Mouse (Mus musculus): ENCODE results near the gene Acbd4. TPM values are rescaled to one million over a fixed set of nuclear protein-coding genes. Genes with fewer than 3 reads are reported as not detected.

The Acbd4 gene
- 10 to 100 TPM; 41.4 to 49.3 TPM for polyA plus RNA-seq (2017; shearing (Covaris generic))

GRCm38 (mm10) chr11:103101481-103101865 is at the start of gene Acbd4, which contains the start of gene Plcd3:
Gene Acbd4 (plus strand): TSS chr11:103101682.
Gene Plcd3 (minus strand): TSS chr11:103101658.

GRCm38 (mm10) chr11:103116008-103116818 is 14.7 kb downstream of the Acbd4 start, which contains the start of gene Hexim1:
Gene Hexim1 (plus strand): TSS chr11:103116231.

GRCm38 (mm10) chr11:103131701-103132575 is 30.5 kb downstream of the Acbd4 start, which contains the start of gene Hexim2:
Gene Hexim2 (plus strand): TSS chr11:103132429.

Other genes with a start within 250 kb of the Acbd4 start
- 100 to 1,000 TPM; 131 to 153 TPM for gene Eftud2, start 220.7 kb upstream of the Acbd4 start, polyA plus RNA-seq (2017; shearing (Covaris generic))
- gene Ccdc103, start 220.5 kb upstream of the Acbd4 start, polyA plus RNA-seq (2017; shearing (Covaris generic)), result not detected
- not detected for gene Fam187a, start 216.5 kb upstream of the Acbd4 start, polyA plus RNA-seq (2017; shearing (Covaris generic))
- gene Gfap, start 200.8 kb upstream of the Acbd4 start, polyA plus RNA-seq (2017; shearing (Covaris generic)), result not detected
- gene Kif18b, start 176.6 kb upstream of the Acbd4 start, polyA plus RNA-seq (2017; shearing (Covaris generic)), result 1 to 10 TPM; 3.9 to 8.1 TPM
- gene C1ql1, start 155.0 kb upstream of the Acbd4 start, polyA plus RNA-seq (2017; shearing (Covaris generic)), result not detected
- 10 to 100 TPM; 64.6 to 71.5 TPM for gene Nmt1, start 73.5 kb upstream of the Acbd4 start, polyA plus RNA-seq (2017; shearing (Covaris generic))
- 10 to 100 TPM; 25.1 to 25.4 TPM for gene Dcakd, start 73.3 kb upstream of the Acbd4 start, polyA plus RNA-seq (2017; shearing (Covaris generic))
- under 1 TPM in 1 of 2 experiments, not detected in 1; 0.45 TPM for gene Plcd3, start within 50 bp of the Acbd4 start, polyA plus RNA-seq (2017; shearing (Covaris generic))
- gene Hexim1, start 14.5 kb downstream of the Acbd4 start, polyA plus RNA-seq (2017; shearing (Covaris generic)), result 1 to 10 TPM; 5.2 to 5.4 TPM
- 1 to 10 TPM; 2.9 to 6.0 TPM for gene Hexim2, start 30.7 kb downstream of the Acbd4 start, polyA plus RNA-seq (2017; shearing (Covaris generic))
- gene Fmnl1, start 69.4 kb downstream of the Acbd4 start, polyA plus RNA-seq (2017; shearing (Covaris generic)), result 100 to 1,000 TPM; 181 to 260 TPM
- not detected for gene 1700023F06Rik, start 106.9 kb downstream of the Acbd4 start, polyA plus RNA-seq (2017; shearing (Covaris generic))
- not detected for gene Spata32, start 116.8 kb downstream of the Acbd4 start, polyA plus RNA-seq (2017; shearing (Covaris generic))
- gene Map3k14, start 165.8 kb downstream of the Acbd4 start, polyA plus RNA-seq (2017; shearing (Covaris generic)), result 10 to 100 TPM; 22.6 to 25.2 TPM